Mouse (Mus musculus) ES-E14 (cell line): ENCODE measurements at regions not wholly inside any gene's neighbourhood (a gene's known extent, or its start where the extent isn't known, plus 50 kb on each side); places are given as distances from the start of the nearest gene placed in this dataset.

Experiments
- CHD2 ChIP-seq: IDR thresholded peaks from 2 replicates; pipeline ENCODE4 v1.6.1; 2014; ENCODE audit warnings: mild to moderate bottlenecking, low read depth, low read length, inconsistent platforms
- HCFC1 ChIP-seq: IDR thresholded peaks from 2 replicates; pipeline ENCODE4 v1.6.1; 2012; ENCODE audit warnings: low read length, inconsistent platforms, borderline replicate concordance; ENCODE audit not compliant: insufficient read depth
- MAFK ChIP-seq: IDR thresholded peaks from 2 replicates; pipeline ENCODE4 v1.6.1; 2014; ENCODE audit warnings: mild to moderate bottlenecking, low read depth, low read length, inconsistent platforms; ENCODE audit not compliant: insufficient read depth
- ZC3H11A ChIP-seq: IDR thresholded peaks from 2 replicates; pipeline ENCODE4 v1.6.1; 2012; ENCODE audit warnings: low read depth, mild to moderate bottlenecking, inconsistent platforms, low read length, borderline replicate concordance

DNA sequence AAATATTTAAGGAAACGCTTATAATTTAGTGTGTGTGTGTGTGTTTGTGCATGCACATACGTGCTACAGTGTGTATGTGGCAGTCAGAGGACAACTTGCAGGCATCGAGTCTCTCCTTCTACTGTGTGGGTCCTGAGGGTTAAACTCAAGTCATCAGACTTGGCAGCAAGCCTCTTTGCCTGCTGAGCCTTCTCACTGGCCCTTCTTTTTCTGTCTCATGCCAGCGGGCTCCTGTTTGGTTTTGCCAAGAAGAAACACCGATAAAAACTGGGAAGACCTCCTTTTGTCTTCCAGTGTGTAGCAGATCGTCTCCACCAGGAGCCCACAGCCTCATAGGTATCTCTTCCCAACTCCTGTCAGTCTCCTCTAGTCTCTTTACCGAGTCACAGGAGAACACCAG, 81.9 kb upstream of the Rbpj start:
- no peak for TF ChIP-seq CHD2
- TF ChIP-seq HCFC1 = no peak
- no peak for TF ChIP-seq MAFK
- TF ChIP-seq ZC3H11A = no peak
